Mouse (Mus musculus) kidney, adult 18-20 months (tissue): ENCODE results near the gene Noto.

Experiments
- DNase-seq: peaks from one replicate; pipeline ENCODE4 v3.0.0; 2021

Gene Noto

DNA sequence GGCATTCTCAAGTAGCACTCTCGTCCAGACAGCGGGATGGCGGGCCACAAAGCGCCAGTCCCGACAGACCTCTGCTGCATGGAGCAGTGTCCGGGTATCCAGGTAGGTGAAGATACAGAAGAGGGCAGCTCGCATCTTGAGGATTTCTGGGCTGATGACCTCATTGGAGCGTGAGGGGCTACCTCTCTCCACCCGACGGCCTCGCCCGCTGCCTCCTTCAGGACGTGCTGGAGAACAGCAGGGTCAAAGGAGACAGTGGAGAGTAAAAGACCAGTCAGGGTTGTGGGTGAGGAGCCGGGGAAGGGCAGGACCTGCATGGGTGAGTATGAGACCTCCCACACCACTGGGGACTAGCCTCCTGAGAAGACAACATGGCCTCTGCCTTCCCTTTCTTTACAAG, 54.7 kb downstream of the Noto start:
- no peak for DNase-seq
